Mouse (Mus musculus) layer of hippocampus, adult 2 months (tissue): ENCODE data around the gene Sorcs3. TPM values are rescaled to one million over a fixed set of nuclear protein-coding genes. Genes with fewer than 3 reads are reported as not detected.

Source experiments
- DNase-seq, 2 experiments: peaks; one replicate each; pipeline ENCODE4 v3.0.0; 2022; ENCODE audit warnings: low spot score in 2 of 2
- H3K27ac ChIP-seq: fragments of 200-600 bp; 2 replicates; pipeline ENCODE4 v1.8.1; 2022
- H3K4me3 ChIP-seq: fragments of 200-600 bp; 2 replicates; pipeline ENCODE4 v1.8.1; 2022; ENCODE audit warnings: mild to moderate bottlenecking
- CTCF ChIP-seq: fragments of 200-600 bp; conservative IDR thresholded peaks from 2 replicates; pipeline ENCODE4 v1.8.1; 2022; ENCODE audit warnings: antibody characterized with exemption, mild to moderate bottlenecking, moderate library complexity
- total RNA-seq, 2 experiments: library from RNA; stranded (reverse); gene quantifications; 2 replicates each; pipeline ENCODE4 v1.2.3; 2021

Gene Sorcs3
- total RNA-seq, 2 experiments from 2014 or later = 34.1 to 34.3 TPM

- no peak overlapping the region for H3K4me3 ChIP-seq
- no peak for TF ChIP-seq CTCF
- H3K27ac ChIP-seq = no peak overlapping the region
- no peak for DNase-seq
Measured at GRCm38 (mm10) chr19:48237786-48238372, 32.1 kb downstream of the Sorcs3 start.

- DNase-seq = no peak
- Histone ChIP-seq H3K4me3 (no peak overlapping the region), H3K27ac (no peak overlapping the region)
- no peak for TF ChIP-seq CTCF
Measured at GRCm38 (mm10) chr19:48238391-48238790, 32.6 kb downstream of the Sorcs3 start.

DNA sequence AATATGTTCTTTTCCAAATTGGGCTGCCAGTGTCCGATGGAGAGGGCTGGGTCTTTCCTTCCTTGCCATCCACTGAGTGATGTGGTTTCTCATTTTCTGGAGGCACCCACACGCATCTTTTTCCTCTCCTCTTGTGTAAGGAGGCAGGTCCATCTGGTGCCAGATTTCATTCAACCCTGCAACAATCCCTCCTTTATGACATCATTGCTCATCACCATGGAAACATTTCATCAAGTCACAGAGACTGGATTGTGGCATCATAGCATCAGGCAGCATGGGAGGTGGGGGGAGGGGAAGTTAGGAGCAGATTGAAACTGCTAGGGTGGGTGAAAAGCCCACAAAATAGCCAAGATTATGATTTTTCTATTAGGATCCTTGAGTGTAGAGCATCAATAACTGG is 35.1 kb downstream of the Sorcs3 start:
- H3K27ac ChIP-seq = peak overlapping the region; percentile 36; the same call in 1 of the 2 replicates
- no peak for TF ChIP-seq CTCF
- DNase-seq = peak; percentile 32 to 73
- H3K4me3 ChIP-seq = no peak overlapping the region

DNA sequence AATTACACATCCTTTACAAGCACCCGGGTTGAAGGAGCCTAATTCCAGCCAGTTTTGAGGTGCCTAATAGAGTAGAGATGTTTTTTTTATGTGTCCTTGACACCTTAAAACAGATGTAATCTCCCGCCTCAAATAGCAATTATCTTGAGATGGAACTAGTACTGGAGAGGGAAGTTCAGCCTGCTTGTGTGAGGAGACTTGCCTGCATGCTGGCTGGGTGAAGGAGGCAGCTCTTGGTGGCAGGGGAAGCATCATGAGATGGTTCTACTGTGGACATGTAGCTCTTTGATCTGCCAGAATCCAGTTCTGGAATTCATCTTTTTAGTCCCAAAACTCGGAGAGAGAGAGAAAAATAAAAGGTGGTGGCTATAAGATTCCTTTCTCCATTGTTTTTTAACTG is 38.2 kb downstream of the Sorcs3 start:
- Histone ChIP-seq H3K27ac (no peak overlapping the region), H3K4me3 (no peak overlapping the region)
- TF ChIP-seq CTCF = no peak
- DNase-seq = no peak

DNA sequence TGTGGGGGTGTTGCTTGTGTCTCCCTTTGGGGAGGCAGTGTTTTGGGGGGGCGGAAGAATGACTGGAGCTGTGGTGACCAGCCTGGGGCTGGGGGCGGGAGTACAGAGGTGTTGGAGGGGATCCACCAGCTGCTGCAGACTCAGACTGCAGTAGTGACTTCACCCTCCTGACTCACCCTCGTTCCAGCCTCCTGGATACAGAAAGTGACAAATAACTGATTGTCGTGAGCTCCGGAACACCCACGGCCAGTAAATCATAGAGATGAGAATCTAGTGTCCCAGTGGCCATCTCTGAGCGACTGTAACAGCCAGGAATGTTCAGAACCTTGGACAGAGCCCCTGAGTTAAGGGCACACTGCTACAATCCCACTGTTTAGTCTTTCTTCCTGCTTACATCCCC is 53.4 kb downstream of the Sorcs3 start:
- no peak overlapping the region for H3K27ac ChIP-seq
- peak in 1 of 2 experiments; percentile 39 for DNase-seq
- no peak for TF ChIP-seq CTCF
- H3K4me3 ChIP-seq = no peak overlapping the region

DNA sequence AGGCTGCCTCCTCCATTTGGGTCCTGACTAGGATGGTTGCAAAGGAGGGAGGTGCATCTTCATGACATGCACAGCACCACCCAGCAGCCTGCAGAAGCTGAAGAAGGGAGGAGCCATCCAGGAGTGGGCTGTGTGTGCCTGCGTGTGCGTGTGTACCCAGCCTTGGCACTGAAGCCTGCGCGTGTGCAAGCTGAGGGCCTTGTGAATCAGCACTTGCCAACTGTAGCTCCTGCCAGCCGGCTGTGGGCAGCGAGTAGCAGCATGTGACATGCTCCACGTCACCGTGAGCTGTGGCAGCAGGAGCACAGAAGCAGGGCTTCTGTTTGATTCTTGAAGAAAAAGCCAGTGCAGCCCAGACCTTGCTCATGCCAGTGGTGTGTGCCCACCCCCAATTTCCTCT is 54.8 kb downstream of the Sorcs3 start:
- TF ChIP-seq CTCF = no peak
- Histone ChIP-seq H3K27ac (peak overlapping the region; percentile 74), H3K4me3 (no peak overlapping the region)
- peak; percentile 82 to 89 for DNase-seq

- Histone ChIP-seq H3K4me3 (no peak overlapping the region), H3K27ac (no peak overlapping the region)
- no peak for DNase-seq
- no peak for TF ChIP-seq CTCF
Measured at GRCm38 (mm10) chr19:48263750-48264149, 57.9 kb downstream of the Sorcs3 start.

- no peak overlapping the region for H3K27ac ChIP-seq
- TF ChIP-seq CTCF = no peak
- no peak overlapping the region for H3K4me3 ChIP-seq
- DNase-seq = no peak
Measured at GRCm38 (mm10) chr19:48280273-48280672, 74.4 kb downstream of the Sorcs3 start.

DNA sequence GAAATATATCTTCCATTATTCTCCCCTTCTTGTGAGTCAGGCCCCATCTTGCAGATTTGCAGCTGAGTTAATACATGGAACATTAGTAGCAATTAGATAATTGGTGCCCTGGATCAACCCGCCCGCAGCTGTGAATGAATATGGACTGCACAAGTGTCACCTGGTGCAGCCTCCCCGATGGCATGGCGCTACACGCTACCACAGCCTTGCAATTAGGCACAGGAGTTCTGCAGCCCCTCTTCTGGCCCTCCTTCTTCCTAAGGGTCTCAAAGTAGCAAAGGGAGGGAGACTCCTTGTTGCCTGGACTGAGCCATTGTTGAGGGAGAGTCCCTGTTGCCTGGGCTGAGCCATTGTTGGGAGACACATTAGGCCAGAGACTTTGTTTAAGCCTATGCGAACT is 76.4 kb downstream of the Sorcs3 start:
- no peak for DNase-seq
- Histone ChIP-seq H3K27ac (no peak overlapping the region), H3K4me3 (no peak overlapping the region)
- no peak for TF ChIP-seq CTCF

DNA sequence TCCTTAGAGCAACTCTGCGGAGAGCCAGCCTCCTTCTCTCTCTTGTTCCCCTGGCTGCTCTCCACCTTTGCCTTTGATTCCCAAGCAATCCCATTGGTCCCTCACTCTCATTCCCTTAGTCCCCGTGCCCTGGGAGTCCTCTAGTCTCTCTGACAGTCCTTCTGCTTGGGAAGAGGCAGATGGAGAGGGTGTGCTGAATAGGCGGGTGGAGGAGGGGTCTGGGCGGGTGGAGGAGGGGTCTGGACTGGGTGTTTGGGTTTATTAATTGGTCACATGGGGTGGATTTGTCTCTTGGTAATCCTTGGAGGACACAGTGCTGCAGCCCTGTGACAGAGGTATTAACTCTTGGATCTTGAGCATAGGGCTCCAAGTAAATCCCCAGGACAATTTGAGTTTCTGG is 77.4 kb downstream of the Sorcs3 start:
- TF ChIP-seq CTCF = no peak
- Histone ChIP-seq H3K27ac (no peak overlapping the region), H3K4me3 (no peak overlapping the region)
- DNase-seq = no peak

- no peak overlapping the region for H3K27ac ChIP-seq
- no peak overlapping the region for H3K4me3 ChIP-seq
- no peak for TF ChIP-seq CTCF
Measured at GRCm38 (mm10) chr19:48285602-48286225, 79.9 kb downstream of the Sorcs3 start.

GRCm38 (mm10) chr19:48294251-48294650 is 88.4 kb downstream of the Sorcs3 start:
- Histone ChIP-seq H3K27ac (no peak overlapping the region), H3K4me3 (no peak overlapping the region)
- no peak for TF ChIP-seq CTCF
- DNase-seq = no peak

More at GRCm38 (mm10) chr19:48285602-48286225, 79.9 kb downstream of the Sorcs3 start:
- DNase-seq = peak; percentile 40 to 50

GRCm38 (mm10) chr19:48298384-48298783 is 92.6 kb downstream of the Sorcs3 start:
- TF ChIP-seq CTCF = no peak
- H3K4me3 ChIP-seq = no peak overlapping the region
- H3K27ac ChIP-seq = no peak overlapping the region
- no peak for DNase-seq
